Mouse (Mus musculus): Measurements from ENCODE around the gene Twf2. TPM values are rescaled to one million over a fixed set of nuclear protein-coding genes. Genes with fewer than 3 reads are reported as not detected.
"Not testable (repeated sequence)": the region's sequence is repeated elsewhere in the genome, so short reads cannot be mapped to it uniquely, and the experiment has no call there.

The Twf2 gene
- total and polyA plus RNA-seq, 3 experiments: 120 to 186 (median 131) TPM

DNA sequence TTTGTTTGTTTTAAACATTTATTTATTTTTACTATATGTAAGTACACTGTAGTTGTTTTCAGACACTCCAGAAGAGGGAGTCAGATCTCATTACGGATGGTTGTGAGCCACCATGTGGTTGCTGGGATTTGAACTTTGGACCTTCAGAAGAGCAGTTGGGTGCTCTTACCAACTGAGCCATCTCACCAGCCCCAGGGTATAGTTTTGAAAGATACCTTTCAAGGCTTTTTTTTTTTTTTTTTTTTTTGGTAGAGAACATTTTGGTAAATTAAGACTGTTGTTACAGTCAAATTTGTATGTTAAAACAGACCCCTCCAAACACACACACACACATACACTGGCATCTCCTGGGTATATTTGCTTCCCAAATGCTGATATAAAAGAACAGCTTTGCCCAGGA, 33.9 kb upstream of the Twf2 start:
- H3K36me3 ChIP-seq (replicated peaks in 1 of 2; ENCODE audit: control insufficient read depth in 1 of 2, insufficient read depth in 1 of 2, low read length in 1 of 2); H3K4me2 ChIP-seq (ENCODE audit: insufficient read depth, low read depth, poor library complexity, severe bottlenecking); H3K4me3 ChIP-seq (replicated peaks in 1 of 3; ENCODE audit: low read depth in 2 of 3, low read length in 2 of 3, poor library complexity in 1 of 3); dilution Hi-C loops (cut with MboI; ENCODE audit: extremely low pct_ligation_motif_present, extremely low pct_unique_long_range_greater_than_20kb, low sequenced_read_pairs); H3K9ac ChIP-seq (ENCODE audit: insufficient read depth, low read depth); H3K27ac ChIP-seq (ENCODE audit: insufficient read depth, low read depth); DNase-seq (ENCODE audit: extremely low read depth); H3K9me3 ChIP-seq (replicated peaks; ENCODE audit: low read length); H3K27me3 ChIP-seq (replicated peaks): not testable (repeated sequence)
- in situ Hi-C loops (cut with MboI; ENCODE audit: low pct_ligation_motif_present, low pct_unique_long_range_greater_than_20kb, low sequenced_read_pairs): loop anchor here (10.0 kb wide), 1 partner anchor 106 kb away; no protein-coding TSS in a partner anchor
- TF ChIP-seq TBP (conservative IDR thresholded peaks at IDR 0.05; ENCODE audit: low read depth, low read length) (peak; percentile 84), CTCF (conservative IDR thresholded peaks at IDR 0.05 in 1 of 2, IDR thresholded peaks at IDR 0.05 in 1 of 2; ENCODE audit: low read depth in 2 of 2, low read length in 2 of 2) (peak in 1 of 2 experiments; percentile 22; a peak in 1 of 4 replicates)
- peaks cover 27% of the 10 kb centered on the region for H3K79me2 ChIP-seq (replicated peaks; ENCODE audit: control insufficient read depth, extremely low read depth, insufficient read depth, poor library complexity, severe bottlenecking)
- peaks cover 2 to 14% of the 10 kb centered on the region in 2 experiments; a peak in 2 of 4 replicates for H3K4me1 ChIP-seq (ENCODE audit: control insufficient read depth in 1 of 2, insufficient read depth in 2 of 2)

- Histone ChIP-seq H3K27ac (ENCODE audit: insufficient read depth, low read depth) (no peak overlapping the region), H3K4me3 (replicated peaks in 1 of 3; ENCODE audit: low read depth in 2 of 3, low read length in 2 of 3, poor library complexity in 1 of 3) (no peak overlapping the region), H3K27me3 (replicated peaks) (no peaks in the 10 kb centered on the region), H3K4me1 (ENCODE audit: control insufficient read depth in 1 of 2, insufficient read depth in 2 of 2) (peaks cover 6 to 23% of the 10 kb centered on the region in 2 experiments; a peak in 3 of 4 replicates), H3K36me3 (replicated peaks in 1 of 2; ENCODE audit: control insufficient read depth in 1 of 2, insufficient read depth in 1 of 2, low read length in 1 of 2) (peaks cover 0 to 6% of the 10 kb centered on the region in 2 experiments), H3K9ac (ENCODE audit: insufficient read depth, low read depth) (no peak overlapping the region), H3K4me2 (ENCODE audit: insufficient read depth, low read depth, poor library complexity, severe bottlenecking) (peak overlapping the region; percentile 35), H3K9me3 (replicated peaks; ENCODE audit: low read length) (no peaks in the 10 kb centered on the region), H3K79me2 (replicated peaks; ENCODE audit: control insufficient read depth, extremely low read depth, insufficient read depth, poor library complexity, severe bottlenecking) (peaks cover 37% of the 10 kb centered on the region)
- in situ Hi-C loops (cut with MboI; ENCODE audit: low pct_ligation_motif_present, low pct_unique_long_range_greater_than_20kb, low sequenced_read_pairs) (loop anchor here (10.0 kb wide), 1 partner anchor 105 kb away; no protein-coding TSS in a partner anchor), dilution Hi-C loops (cut with MboI; ENCODE audit: extremely low pct_ligation_motif_present, extremely low pct_unique_long_range_greater_than_20kb, low sequenced_read_pairs) (no loop called here)
- no peak for TF ChIP-seq MAFK (IDR thresholded peaks at IDR 0.05; ENCODE audit: insufficient replicate concordance, low read length)
- TF ChIP-seq CHD2 (IDR thresholded peaks at IDR 0.05; ENCODE audit: low read length): no peak
- TF ChIP-seq UBTF (IDR thresholded peaks at IDR 0.05; ENCODE audit: low read depth, low read length): no peak
- TF ChIP-seq JUN (IDR thresholded peaks at IDR 0.05; ENCODE audit: insufficient read depth, low read depth, low read length): no peak
- TF ChIP-seq RCOR1 (conservative IDR thresholded peaks at IDR 0.05; ENCODE audit: low read depth, low read length): no peak
- no peak for TF ChIP-seq ZKSCAN1 (IDR thresholded peaks at IDR 0.05; ENCODE audit: borderline replicate concordance, low read depth, low read length)
- no peak for TF ChIP-seq POLR2AphosphoS2 (IDR thresholded peaks at IDR 0.05; ENCODE audit: low read depth, low read length)
- no peak for TF ChIP-seq USF1 (IDR thresholded peaks at IDR 0.05; ENCODE audit: low read depth, low read length)
- no peak for TF ChIP-seq NRF1 (IDR thresholded peaks at IDR 0.05; ENCODE audit: low read depth, low read length)
- no peak for TF ChIP-seq ZMIZ1 (IDR thresholded peaks at IDR 0.05; ENCODE audit: low read depth, low read length)
- TF ChIP-seq TBP (conservative IDR thresholded peaks at IDR 0.05; ENCODE audit: low read depth, low read length): no peak
- DNase-seq (ENCODE audit: extremely low read depth): no peak
Observed at GRCm38 (mm10) chr9:106169917-106170316, 33.0 kb upstream of the Twf2 start.

Data from CH12.LX (cell line).